Mouse (Mus musculus) kidney, embryonic 16.5 days (tissue): Measurements from ENCODE around the gene Cyp2c55. TPM values are rescaled to one million over a fixed set of nuclear protein-coding genes. Genes with fewer than 3 reads are reported as not detected.

Experiments used
- ATAC-seq: fragments of 200-750 bp; cut with Nextera tagmentation; 2 replicates; pipeline ENCODE4 v1.8.0; 2017; ENCODE audit warnings: moderate TSS enrichment; ENCODE audit not compliant: low FRiP score, low TSS enrichment
- H3K27ac ChIP-seq: fragments of 300-500 bp; sonication (generic); 2 replicates; pipeline ENCODE4 v1.5.1; 2014; ENCODE audit warnings: low read length
- H3K27me3 ChIP-seq: fragments of 300-500 bp; sonication (generic); 2 replicates; pipeline ENCODE4 v1.6.1; 2014; ENCODE audit warnings: low read length, control low read depth, mixed read lengths; ENCODE audit not compliant: insufficient read depth
- H3K36me3 ChIP-seq: fragments of 300-500 bp; sonication (generic); 2 replicates; pipeline ENCODE4 v1.6.1; 2014; ENCODE audit warnings: low read length, control low read depth, mixed read lengths; ENCODE audit not compliant: insufficient read depth
- H3K4me1 ChIP-seq: fragments of 300-500 bp; sonication (generic); 2 replicates; pipeline ENCODE4 v1.6.1; 2014; ENCODE audit warnings: low read length, control low read depth, mixed read lengths; ENCODE audit not compliant: insufficient read depth
- H3K4me2 ChIP-seq: fragments of 300-500 bp; sonication (generic); replicated peaks from 2 replicates; pipeline ENCODE4 v1.6.1; 2014; ENCODE audit warnings: low read depth, low read length
- H3K4me3 ChIP-seq: fragments of 300-500 bp; sonication (generic); 2 replicates; pipeline ENCODE4 v1.5.1; 2014; ENCODE audit warnings: mild to moderate bottlenecking, low read length
- H3K9ac ChIP-seq: fragments of 300-500 bp; sonication (generic); replicated peaks from 2 replicates; pipeline ENCODE4 v1.6.1; 2014; ENCODE audit warnings: low read length
- H3K9me3 ChIP-seq: fragments of 300-500 bp; sonication (generic); 2 replicates; pipeline ENCODE4 v1.6.1; 2016; ENCODE audit warnings: low read length, control low read depth
- whole genome bisulfite sequencing: fragments of 180-500 bp; shearing (Covaris S2); extraction: QIAGEN DNeasy Blood & Tissue Kit; methylation state at CpG from one replicate; pipeline ENCODE4 v1.1.7; 2014; 5-methylcytosine and 5-hydroxymethylcytosine counted together
- microRNA-seq: library from miRNA; unstranded; fragments of <30 nt; microRNA quantifications from one replicate; pipeline ENCODE4, GENCODE M21; 2016
- polyA plus RNA-seq: library from polyadenylated mRNA; unstranded; fragments of >200 nt; fragmentation: Nextera tagmentation; extraction: Ambion mirVana; gene quantifications from 2 replicates; pipeline ENCODE4 v1.2.1, GENCODE M21; 2015

The Cyp2c55 gene
- polyA plus RNA-seq, 1 experiment from 2014 or later: not detected

GRCm38 (mm10) chr19:39060719-39061118, 53.9 kb downstream of the Cyp2c55 start, which contains the start of gene Cyp2c65:
Gene Cyp2c65 (plus strand): TSS chr19:39061015.
- no peaks in the 10 kb centered on the region for H3K4me1 ChIP-seq
- no peaks in the 10 kb centered on the region for H3K9me3 ChIP-seq
- no peak within 1 kb of the TSS for H3K4me3 ChIP-seq
- H3K27ac ChIP-seq: no peak within 1 kb of the TSS
- ATAC-seq: no peak
- H3K27me3 ChIP-seq: no peaks in the 10 kb centered on the region
- no peak within 1 kb of the TSS for H3K9ac ChIP-seq
- 61% methylated on average over 2 of the region's 2 CpGs for WGBS
- no peak within 1 kb of the TSS for H3K4me2 ChIP-seq
- no peaks in the 10 kb centered on the region for H3K36me3 ChIP-seq

Small RNA genes within 50 kb of the gene (microRNA-seq; reads per million reads assigned to microRNA genes)
- gene Gm23800: not detected

Other genes with a start within 250 kb of the Cyp2c55 start
- 7.8 and 8.0 TPM in 2 replicates for gene Noc3l, start 187.8 kb upstream of the Cyp2c55 start, polyA plus RNA-seq
- 2.0 and 2.2 TPM in 2 replicates for gene Tbc1d12, start 170.4 kb upstream of the Cyp2c55 start, polyA plus RNA-seq
- 46.2 and 46.5 TPM in 2 replicates for gene Hells, start 76.1 kb upstream of the Cyp2c55 start, polyA plus RNA-seq
- gene Cyp2c65, start 54.0 kb downstream of the Cyp2c55 start, polyA plus RNA-seq: not detected in 2 replicates
- not detected in 2 replicates for gene Cyp2c66, start 106.9 kb downstream of the Cyp2c55 start, polyA plus RNA-seq